Mouse (Mus musculus) heart, postnatal 0 days (tissue): ENCODE results near the gene Tnfrsf13c.

Experiments used
- CTCF ChIP-seq: IDR thresholded peaks from 2 replicates; pipeline ENCODE4 v1.5.1; 2016; ENCODE audit warnings: antibody characterized with exemption, control low read depth, low read depth
- EP300 ChIP-seq: IDR thresholded peaks from 2 replicates; pipeline ENCODE4 v1.6.1; 2016; ENCODE audit warnings: antibody characterized with exemption, low read depth

DNA sequence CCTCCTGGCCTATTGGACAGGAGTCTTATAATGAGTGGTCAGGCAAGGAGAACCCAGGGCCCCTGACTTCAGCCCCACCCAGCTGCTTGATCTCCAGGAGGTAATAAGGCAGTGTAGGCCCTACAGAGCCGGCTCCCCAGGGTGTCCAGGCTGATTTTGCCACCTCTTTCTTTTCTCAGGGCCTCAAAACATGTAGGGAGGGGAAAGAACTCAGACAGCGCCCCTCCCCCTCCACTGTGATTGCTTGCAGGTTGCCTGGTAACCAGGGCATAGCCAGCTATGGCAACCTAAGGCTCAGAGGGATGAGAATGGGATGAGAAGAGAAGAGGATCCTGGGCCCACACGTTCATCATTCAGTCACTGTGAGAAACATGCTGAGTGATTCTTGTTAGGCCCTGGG is 44.0 kb upstream of the Tnfrsf13c start:
- TF ChIP-seq CTCF, result no peak
- no peak for TF ChIP-seq EP300
